8 mouse cellular contexts compared by ENCODE assay signal in the genomic region with DNA sequence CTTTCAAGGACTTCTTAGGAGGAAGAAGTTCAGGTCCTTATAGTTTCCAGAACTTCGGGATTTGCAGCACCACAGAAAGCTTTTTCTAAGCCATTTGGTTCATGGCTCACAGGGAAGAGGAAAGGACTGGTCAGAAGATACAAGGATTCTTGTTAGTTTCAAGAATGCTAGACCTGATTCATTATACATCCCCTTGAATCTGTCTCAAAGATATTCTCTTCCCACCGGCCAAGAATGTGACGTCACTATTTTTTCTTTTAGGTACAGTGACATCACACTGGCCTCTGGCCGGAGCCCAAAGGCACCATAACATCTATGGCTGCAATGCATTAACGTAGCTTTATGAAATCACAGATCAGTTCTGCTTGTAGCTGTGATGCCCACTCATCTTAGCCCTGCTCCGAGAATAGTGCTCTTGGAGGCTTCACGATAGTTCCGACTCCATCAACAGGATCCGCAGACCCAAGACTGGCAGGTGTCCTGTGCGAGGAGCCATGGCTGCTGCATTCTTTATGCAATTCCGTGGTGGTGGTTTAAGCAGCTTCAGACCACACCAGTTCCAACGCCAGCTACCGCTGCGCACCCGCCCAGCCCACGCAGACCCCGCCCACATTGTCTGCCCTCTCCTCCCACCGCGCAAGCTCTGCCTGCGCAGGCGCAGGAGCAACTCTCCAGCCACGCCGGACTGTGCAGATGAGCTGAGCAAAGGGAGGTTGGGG. TPM values are rescaled to one million over a fixed set of nuclear protein-coding genes. Genes with fewer than 3 reads are reported as not detected.
A peak's percentile ranks its signal among the peaks of the same experiment; 100 is the strongest.
DNase-seq lines count a peak whose midpoint lies in the region; ATAC-seq and TF ChIP-seq lines count a peak whose summit lies in the region.

No protein-coding gene starts in this region.

- H3K9me3 ChIP-seq in intestine, embryonic 14.5 days (ENCODE audit: control insufficient read depth, low read length), result no peaks in the 10 kb centered on the region
- H3K9me3 ChIP-seq in liver, embryonic 14.5 days (ENCODE audit: control insufficient read depth, low read length), result no peaks in the 10 kb centered on the region
- no peaks in the 10 kb centered on the region for H3K9me3 ChIP-seq in neural tube, embryonic 13.5 days

- peak; percentile 92 for ATAC-seq in intestine, embryonic 14.5 days (replicated peaks; ENCODE audit: low FRiP score, low TSS enrichment, low read depth)
- peak; percentile 69 for ATAC-seq in liver, embryonic 14.5 days (ENCODE audit: insufficient read depth)
- ATAC-seq in neural tube, embryonic 13.5 days (ENCODE audit: low read depth), result peak; percentile 95

- H3K27ac ChIP-seq in left cerebral cortex, adult 2 months, result no peak overlapping the region
- no peak overlapping the region for H3K27ac ChIP-seq in intestine, embryonic 14.5 days (ENCODE audit: low read depth)
- no peak overlapping the region for H3K27ac ChIP-seq in liver, embryonic 14.5 days
- no peak overlapping the region for H3K27ac ChIP-seq in neural tube, embryonic 13.5 days (replicated peaks)

- WGBS in intestine, embryonic 14.5 days, result under 1% methylated on average over 23 of the region's 23 CpGs
- WGBS in liver, embryonic 14.5 days (ENCODE audit: insufficient replicate concordance), result 2% methylated on average over 23 of the region's 23 CpGs
- WGBS in neural tube, embryonic 13.5 days, result 1% methylated on average over 23 of the region's 23 CpGs

- H3K4me1 ChIP-seq in intestine, embryonic 14.5 days (replicated peaks; ENCODE audit: control insufficient read depth, insufficient read depth, low read length), result 0 out of 2 replicates have a peak, but pooled peaks cover 3% of the 10 kb centered on the region
- no peaks in the 10 kb centered on the region for H3K4me1 ChIP-seq in liver, embryonic 14.5 days (replicated peaks; ENCODE audit: control insufficient read depth in 2 of 2, insufficient read depth in 2 of 2, low read length in 1 of 2)
- H3K4me1 ChIP-seq in neural tube, embryonic 13.5 days (replicated peaks), result peaks cover 31% of the 10 kb centered on the region

- no peak for TF ChIP-seq EP300 in liver, embryonic 14.5 days (IDR thresholded peaks at IDR 0.05; ENCODE audit: low read depth)

- H3K9ac ChIP-seq in intestine, embryonic 14.5 days (ENCODE audit: low read length), result peak overlapping the region; percentile 29; the same call in 1 of the 2 replicates
- no peak overlapping the region for H3K9ac ChIP-seq in liver, embryonic 14.5 days (replicated peaks)
- H3K9ac ChIP-seq in neural tube, embryonic 13.5 days, result peak overlapping the region; percentile 57

- H3K36me3 ChIP-seq in intestine, embryonic 14.5 days (ENCODE audit: control insufficient read depth, insufficient read depth, low read length), result no peaks in the 10 kb centered on the region
- H3K36me3 ChIP-seq in liver, embryonic 14.5 days (replicated peaks; ENCODE audit: control insufficient read depth, insufficient read depth, low read depth), result no peaks in the 10 kb centered on the region
- H3K36me3 ChIP-seq in neural tube, embryonic 13.5 days, result no peaks in the 10 kb centered on the region

- H3K27me3 ChIP-seq in intestine, embryonic 14.5 days (replicated peaks; ENCODE audit: control insufficient read depth, insufficient read depth, low read length), result peaks cover 42% of the 10 kb centered on the region
- H3K27me3 ChIP-seq in liver, embryonic 14.5 days (ENCODE audit: control insufficient read depth, insufficient read depth, low read length), result peaks cover 46% of the 10 kb centered on the region
- peaks cover 58% of the 10 kb centered on the region for H3K27me3 ChIP-seq in neural tube, embryonic 13.5 days

- no peak for DNase-seq in left cerebral cortex, adult 2 months (ENCODE audit: extremely low spot score in 1 of 2, low spot score in 2 of 2)
- no peak for DNase-seq in left cerebral cortex, adult 18-20 months (ENCODE audit: low spot score in 2 of 2)
- DNase-seq in embryo, embryonic 10.5 days (ENCODE audit: low spot score), result peak; percentile 89
- DNase-seq in gastrocnemius, postnatal 4 days (ENCODE audit: low spot score in 2 of 2), result peak; percentile 63 to 84
- DNase-seq in intestine, embryonic 14.5 days (ENCODE audit: low spot score), result peak; percentile 89
- DNase-seq in liver, embryonic 14.5 days (ENCODE audit: low read depth in 3 of 3, low spot score in 3 of 3), result peak in 2 of 3 experiments; percentile 4 to 7
- DNase-seq in c-Kit-positive CD71-positive TER-119-positive erythroid progenitor cells, embryonic 14.5 days (ENCODE audit: low spot score), result no peak

- no peak for TF ChIP-seq CTCF in left cerebral cortex, adult 2 months (IDR thresholded peaks at IDR 0.05)
- TF ChIP-seq CTCF in liver, embryonic 14.5 days (IDR thresholded peaks at IDR 0.05; ENCODE audit: low read depth), result no peak

- intact Hi-C loops in left cerebral cortex, adult 2 months (cut with DNase I), result no loop called here

- H3K4me2 ChIP-seq in intestine, embryonic 14.5 days (ENCODE audit: low read length), result peak overlapping the region; percentile 56
- peak overlapping the region; percentile 48 for H3K4me2 ChIP-seq in liver, embryonic 14.5 days (ENCODE audit: low read depth)
- H3K4me2 ChIP-seq in neural tube, embryonic 13.5 days, result peak overlapping the region; percentile 69

- peak overlapping the region; percentile 43 for H3K4me3 ChIP-seq in left cerebral cortex, adult 2 months
- H3K4me3 ChIP-seq in intestine, embryonic 14.5 days (ENCODE audit: low read depth, low read length), result peak overlapping the region; percentile 36
- H3K4me3 ChIP-seq in liver, embryonic 14.5 days (ENCODE audit: insufficient read depth in 1 of 2, low read depth in 2 of 2, low read length in 2 of 2), result peak overlapping the region; percentile 16 to 32; a peak in 2 of 4 replicates
- H3K4me3 ChIP-seq in neural tube, embryonic 13.5 days, result peak overlapping the region; percentile 44

RNA-seq across cellular contexts. Expression of a gene that starts 14.6 kb away (rescaled TPM):
- 1 to 10 TPM; 2.8 to 3.9 TPM for total RNA-seq in left cerebral cortex, adult 2 months (2021)
- total RNA-seq in left cerebral cortex, adult 18-20 months (2021), result 1 to 10 TPM; 3.0 to 3.5 TPM
- total RNA-seq in gastrocnemius, postnatal 4 days (2021), result 10 to 100 TPM; 16.9 to 18.7 TPM
- polyA plus RNA-seq in intestine, embryonic 14.5 days (2014; fragmentation: Nextera tagmentation; extraction: Ambion mirVana), result 52.3 and 55.6 TPM in 2 replicates
- 0.19 and 0.20 TPM in 2 replicates for polyA plus RNA-seq in liver, embryonic 14.5 days (2012; rRNA removed)
- 0.23 and 0.42 TPM in 2 replicates for polyA plus RNA-seq in liver, embryonic 14.5 days (2014; fragmentation: Nextera tagmentation; extraction: Ambion mirVana)
- polyA plus RNA-seq in neural tube, embryonic 13.5 days (2015; fragmentation: Nextera tagmentation; extraction: Ambion mirVana), result 12.3 and 15.7 TPM in 2 replicates

Comparison
In these comparisons a context has a peak if more than half of its experiments do, and no peak if none do; other contexts are left out.
1. DNase-seq: peak in embryo, embryonic 10.5 days (single experiment), gastrocnemius, postnatal 4 days (2 of 2), intestine, embryonic 14.5 days (single experiment) and liver, embryonic 14.5 days (2 of 3); none in left cerebral cortex, adult 2 months (0 of 2), left cerebral cortex, adult 18-20 months (0 of 2) and c-Kit-positive CD71-positive TER-119-positive erythroid progenitor cells, embryonic 14.5 days (single experiment).
2. Peak in every context shown above with its lines, with median percentiles within 50 percentile points of each other: H3K4me3 ChIP-seq, ATAC-seq and H3K4me2 ChIP-seq.